Mouse (Mus musculus) lung, embryonic 16.5 days (tissue): ENCODE data around the gene Fam71f1. TPM values are rescaled to one million over a fixed set of nuclear protein-coding genes. Genes with fewer than 3 reads are reported as not detected.

Experiments used
- ATAC-seq: fragments of 200-750 bp; cut with Nextera tagmentation; 2 replicates; pipeline ENCODE4 v1.8.0; 2017; ENCODE audit warnings: low read depth, mild to moderate bottlenecking, moderate library complexity
- H3K27ac ChIP-seq: fragments of 300-500 bp; sonication (generic); 2 replicates; pipeline ENCODE4 v1.5.1; 2014; ENCODE audit warnings: mild to moderate bottlenecking, control low read depth, low read length
- H3K27me3 ChIP-seq: fragments of 300-500 bp; sonication (generic); 2 replicates; pipeline ENCODE4 v1.6.1; 2014; ENCODE audit warnings: low read depth, low read length, mixed read lengths; ENCODE audit not compliant: control insufficient read depth, insufficient read depth
- H3K36me3 ChIP-seq: fragments of 300-500 bp; sonication (generic); 2 replicates; pipeline ENCODE4 v1.6.1; 2014; ENCODE audit warnings: low read length; ENCODE audit not compliant: control insufficient read depth, insufficient read depth
- H3K4me1 ChIP-seq: fragments of 300-500 bp; sonication (generic); replicated peaks from 2 replicates; pipeline ENCODE4 v1.6.1; 2014; ENCODE audit warnings: low read length, mixed read lengths; ENCODE audit not compliant: control insufficient read depth, insufficient read depth
- H3K4me2 ChIP-seq: fragments of 300-500 bp; sonication (generic); 2 replicates; pipeline ENCODE4 v1.6.1; 2014; ENCODE audit warnings: low read depth, low read length, control low read depth
- H3K4me3 ChIP-seq: fragments of 300-500 bp; sonication (generic); 2 replicates; pipeline ENCODE4 v1.5.1; 2014; ENCODE audit warnings: mild to moderate bottlenecking, low read length, control low read depth
- H3K9ac ChIP-seq: fragments of 300-500 bp; sonication (generic); 2 replicates; pipeline ENCODE4 v1.6.1; 2014; ENCODE audit warnings: low read length, control low read depth
- H3K9me3 ChIP-seq: fragments of 300-500 bp; sonication (generic); 2 replicates; pipeline ENCODE4 v1.6.1; 2016; ENCODE audit warnings: low read length; ENCODE audit not compliant: control insufficient read depth
- WGBS: fragments of 180-500 bp; shearing (Covaris S2); extraction: QIAGEN DNeasy Blood & Tissue Kit; methylation state at CpG from one replicate; pipeline ENCODE4 v1.1.7; 2014; 5-methylcytosine and 5-hydroxymethylcytosine counted together
- polyA plus RNA-seq: library from polyadenylated mRNA; unstranded; fragments of >200 nt; fragmentation: Nextera tagmentation; extraction: Ambion mirVana; gene quantifications from 2 replicates; pipeline ENCODE4 v1.2.1, GENCODE M21; 2015

The Fam71f1 gene
- polyA plus RNA-seq, 1 experiment from 2014 or later: not detected

DNA sequence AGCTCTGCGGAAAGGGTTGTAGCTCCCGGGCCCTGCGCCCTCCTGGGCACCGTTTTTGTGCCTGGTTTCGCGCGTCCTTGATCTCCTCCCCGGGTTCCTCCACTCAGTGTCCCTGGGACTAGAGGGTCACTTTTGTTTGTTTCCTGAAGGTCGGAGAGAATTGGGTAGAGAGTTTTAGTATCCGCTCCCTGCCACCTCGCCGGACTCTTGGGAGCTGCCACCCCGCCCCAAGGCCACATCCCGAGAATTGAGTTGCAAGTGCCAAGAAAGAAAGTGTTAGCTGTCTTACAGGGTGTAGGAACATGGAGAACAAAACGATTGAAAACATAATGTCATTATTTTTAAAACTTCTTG is 29.4 kb downstream of the Fam71f1 start:
- peak overlapping the region; percentile 85 for H3K27ac ChIP-seq
- peak overlapping the region; percentile 99 for H3K4me3 ChIP-seq
- no peaks in the 10 kb centered on the region for H3K27me3 ChIP-seq
- peaks cover 14% of the 10 kb centered on the region for H3K4me1 ChIP-seq
- H3K4me2 ChIP-seq: peak overlapping the region; percentile 61
- peak overlapping the region; percentile 97 for H3K9ac ChIP-seq
- ATAC-seq: peak; percentile 6
- H3K9me3 ChIP-seq: no peaks in the 10 kb centered on the region
- no peaks in the 10 kb centered on the region for H3K36me3 ChIP-seq
- WGBS: under 1% methylated on average over 15 of the region's 15 CpGs

DNA sequence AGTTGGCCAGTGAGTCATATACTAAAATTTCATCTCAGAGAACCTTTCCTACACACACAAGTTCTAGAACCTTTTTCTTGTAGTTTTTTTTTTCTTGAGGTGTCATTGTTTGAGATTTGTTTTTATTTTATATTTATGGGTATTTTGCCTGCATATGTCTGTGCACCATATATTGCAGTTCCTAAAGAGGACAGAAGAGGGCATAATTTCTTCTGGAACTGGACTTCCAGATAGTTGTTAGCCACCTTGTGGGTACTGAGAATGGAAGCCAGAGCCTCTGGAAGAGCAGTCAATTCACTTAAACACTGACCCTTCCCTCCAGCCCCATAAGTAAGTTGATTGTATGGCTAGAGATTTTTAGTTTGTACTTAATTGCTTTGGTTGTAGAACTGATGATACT is 32.7 kb downstream of the Fam71f1 start:
- Histone ChIP-seq H3K4me2 (no peak overlapping the region), H3K27me3 (no peaks in the 10 kb centered on the region), H3K36me3 (peaks cover 3% of the 10 kb centered on the region; the same call in 1 of the 2 replicates), H3K9ac (no peak overlapping the region), H3K4me3 (no peak overlapping the region), H3K4me1 (peaks cover 14% of the 10 kb centered on the region), H3K27ac (no peak overlapping the region), H3K9me3 (no peaks in the 10 kb centered on the region)
- no peak for ATAC-seq

DNA sequence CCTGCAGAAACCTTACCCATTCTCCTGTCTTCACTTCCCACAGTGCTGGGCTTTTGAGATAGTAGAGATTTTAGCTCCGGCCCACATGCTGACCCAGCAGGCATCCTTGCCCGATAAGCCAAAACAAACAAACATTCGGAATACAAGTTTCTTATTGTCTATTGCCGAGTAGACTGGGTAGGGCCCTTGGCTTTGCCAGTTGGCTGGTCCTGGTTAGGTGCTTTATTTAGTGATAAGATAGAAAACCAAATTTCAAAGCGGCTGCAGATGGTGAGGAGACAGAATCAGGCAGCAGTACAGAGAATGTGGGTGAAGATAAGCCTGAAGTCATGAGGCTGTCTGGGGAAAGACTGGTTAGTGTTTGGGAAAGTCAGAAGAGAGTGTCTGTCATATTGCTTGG is 33.9 kb downstream of the Fam71f1 start:
- WGBS: 36% methylated on average over 5 of the region's 5 CpGs
- H3K36me3 ChIP-seq: peaks cover 11% of the 10 kb centered on the region
- H3K27me3 ChIP-seq: no peaks in the 10 kb centered on the region

DNA sequence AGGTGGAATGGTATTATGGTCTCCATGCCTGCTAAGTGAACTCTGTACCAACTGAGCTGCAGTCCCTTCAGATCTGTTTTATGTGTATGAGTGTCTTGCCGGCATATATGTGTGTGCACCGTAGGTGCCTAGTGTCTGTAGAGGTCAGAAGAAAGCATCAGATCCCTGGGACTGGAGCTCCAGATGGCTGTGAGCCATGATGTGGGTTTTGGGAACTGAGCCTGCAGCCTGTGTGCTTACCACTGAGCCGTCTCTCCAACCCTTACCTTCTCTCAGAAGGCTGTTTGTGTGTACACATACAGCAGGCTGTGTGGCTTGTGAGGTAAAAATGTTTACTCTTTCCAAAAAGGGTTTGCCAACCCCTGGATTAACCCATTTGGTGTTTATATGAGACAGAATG is 40.4 kb downstream of the Fam71f1 start:
- Histone ChIP-seq H3K4me2 (no peak overlapping the region), H3K4me3 (no peak overlapping the region), H3K27me3 (no peaks in the 10 kb centered on the region), H3K9me3 (no peaks in the 10 kb centered on the region), H3K9ac (no peak overlapping the region), H3K4me1 (no peaks in the 10 kb centered on the region), H3K36me3 (peaks cover 25% of the 10 kb centered on the region), H3K27ac (no peak overlapping the region)
- ATAC-seq: no peak
- WGBS: 91% methylated on average over 3 of the region's 3 CpGs

More for the DNA sequence above, 33.9 kb downstream of the Fam71f1 start:
- Histone ChIP-seq H3K4me1 (peaks cover 10% of the 10 kb centered on the region), H3K9me3 (no peaks in the 10 kb centered on the region), H3K9ac (no peak overlapping the region), H3K4me2 (no peak overlapping the region), H3K27ac (no peak overlapping the region), H3K4me3 (no peak overlapping the region)
- ATAC-seq: no peak

DNA sequence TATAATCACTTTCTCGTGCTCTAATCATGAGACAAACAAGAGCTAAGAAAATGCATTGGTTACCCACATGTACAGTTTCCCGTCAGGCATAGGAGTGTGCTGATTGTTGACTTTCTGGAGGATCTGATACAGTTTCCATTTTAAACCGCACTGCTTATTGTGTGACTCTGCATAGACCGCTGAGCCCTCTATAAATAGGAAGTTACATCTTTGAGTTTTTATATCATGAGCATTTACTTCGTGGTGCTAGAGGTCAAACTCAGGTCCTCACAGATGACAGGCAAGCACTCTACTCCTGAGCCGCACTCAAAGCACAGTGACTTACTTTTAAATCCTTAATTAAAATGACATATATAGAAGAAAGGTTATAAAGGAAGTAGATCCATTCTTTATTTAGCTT is 41.3 kb downstream of the Fam71f1 start:
- H3K4me1 ChIP-seq: no peaks in the 10 kb centered on the region
- no peaks in the 10 kb centered on the region for H3K9me3 ChIP-seq
- WGBS: 76% methylated on average over 6 of the region's 6 CpGs
- ATAC-seq: no peak
- no peak overlapping the region for H3K4me2 ChIP-seq
- no peak overlapping the region for H3K27ac ChIP-seq
- no peaks in the 10 kb centered on the region for H3K27me3 ChIP-seq
- peaks cover 26% of the 10 kb centered on the region for H3K36me3 ChIP-seq
- no peak overlapping the region for H3K9ac ChIP-seq
- H3K4me3 ChIP-seq: no peak overlapping the region

DNA sequence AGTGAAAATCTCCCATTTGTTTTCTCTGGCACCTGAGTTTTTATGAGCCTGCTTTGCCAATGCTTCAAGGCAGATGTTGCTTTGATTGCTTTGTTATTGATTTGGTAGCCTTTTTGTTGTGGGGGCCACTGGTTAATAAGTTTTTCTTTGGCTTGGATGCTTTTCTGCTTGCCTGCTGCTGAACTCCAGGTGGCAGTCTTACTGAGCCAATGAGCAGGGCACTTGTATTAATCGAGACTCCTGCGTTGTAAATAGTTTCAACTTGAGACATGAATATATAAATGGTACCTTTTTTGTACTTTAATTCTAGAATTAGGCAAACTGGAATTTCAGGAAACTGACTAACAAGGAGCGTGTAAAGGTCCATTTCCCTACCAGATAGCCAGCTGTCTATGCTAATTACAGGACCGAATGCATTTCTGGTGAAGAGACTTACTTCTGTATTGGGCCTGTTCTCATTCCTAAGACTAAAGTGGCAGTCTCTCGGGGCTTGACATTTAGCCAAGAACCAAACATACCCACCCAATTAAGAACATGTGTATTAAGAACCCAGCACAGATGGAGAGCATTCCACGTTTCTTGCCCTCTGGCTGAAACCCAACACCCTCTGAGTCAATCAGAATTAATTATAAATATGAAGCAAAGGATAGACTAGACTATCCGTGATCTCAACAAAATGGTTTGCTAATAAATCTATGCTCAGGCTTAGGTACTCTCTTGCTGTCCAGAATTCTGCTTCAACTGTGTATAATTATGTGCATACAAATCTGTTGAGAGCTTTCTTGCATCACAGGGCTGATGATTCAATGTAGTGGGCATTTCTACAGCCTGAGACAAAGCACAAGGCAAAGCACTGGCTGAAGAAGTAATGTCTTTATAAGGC is 43.5 kb downstream of the Fam71f1 start:
- Histone ChIP-seq H3K36me3 (peaks cover 31% of the 10 kb centered on the region), H3K27ac (no peak overlapping the region), H3K27me3 (no peaks in the 10 kb centered on the region), H3K9me3 (no peaks in the 10 kb centered on the region), H3K4me3 (no peak overlapping the region), H3K9ac (no peak overlapping the region), H3K4me1 (no peaks in the 10 kb centered on the region), H3K4me2 (no peak overlapping the region)
- 67% methylated on average over 7 of the region's 7 CpGs for WGBS
- no peak for ATAC-seq

DNA sequence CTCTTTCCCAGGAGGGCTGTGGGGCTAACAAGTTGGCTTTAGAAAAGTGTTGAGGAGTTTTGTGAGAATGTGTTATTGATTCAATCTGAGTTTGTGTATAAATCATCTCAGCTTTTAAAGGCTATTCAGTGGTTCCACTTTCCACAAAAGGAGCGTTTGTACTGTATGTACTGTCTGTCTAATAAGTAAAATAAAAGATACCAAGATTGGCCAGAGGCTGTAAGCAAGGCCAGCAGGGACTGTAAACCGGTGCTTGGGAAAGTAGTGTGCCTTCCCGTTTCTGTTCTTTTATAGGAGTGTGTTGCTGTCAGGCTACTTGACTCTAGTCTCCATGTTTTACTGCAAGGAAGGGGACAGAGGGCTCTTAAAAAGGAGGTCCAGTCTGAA is 44.2 kb downstream of the Fam71f1 start:
- no peak for ATAC-seq
- Histone ChIP-seq H3K36me3 (peaks cover 29% of the 10 kb centered on the region), H3K9me3 (no peaks in the 10 kb centered on the region), H3K4me3 (no peak overlapping the region), H3K4me2 (no peak overlapping the region), H3K9ac (no peak overlapping the region), H3K27me3 (no peaks in the 10 kb centered on the region), H3K4me1 (no peaks in the 10 kb centered on the region), H3K27ac (no peak overlapping the region)
- WGBS: 82% methylated on average over 3 of the region's 3 CpGs

DNA sequence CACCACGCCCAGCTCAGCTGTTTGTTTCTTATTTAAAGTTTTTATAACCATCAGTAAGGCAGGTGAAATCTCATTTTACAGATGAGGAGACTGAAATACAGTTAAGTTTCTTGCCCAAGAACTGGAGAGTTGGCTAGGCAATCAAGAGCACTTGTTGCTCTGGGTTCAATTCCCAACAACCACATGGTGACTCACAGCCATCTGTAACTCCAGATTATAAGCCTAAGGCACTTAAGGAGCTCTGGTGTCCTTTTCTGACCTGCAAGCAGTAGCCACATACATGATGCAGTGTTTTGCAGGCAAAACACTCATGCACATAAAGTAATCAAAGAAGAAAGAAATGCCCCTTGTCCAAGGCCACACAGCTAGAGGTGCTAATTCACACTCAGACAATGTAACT is 46.3 kb downstream of the Fam71f1 start:
- peaks cover 29% of the 10 kb centered on the region for H3K36me3 ChIP-seq
- H3K4me3 ChIP-seq: no peak overlapping the region
- no peak overlapping the region for H3K27ac ChIP-seq
- no peaks in the 10 kb centered on the region for H3K9me3 ChIP-seq
- WGBS: 87% methylated on average over 1 of the region's 1 CpGs
- no peaks in the 10 kb centered on the region for H3K27me3 ChIP-seq
- H3K4me2 ChIP-seq: no peak overlapping the region
- H3K9ac ChIP-seq: no peak overlapping the region
- no peak for ATAC-seq
- no peaks in the 10 kb centered on the region for H3K4me1 ChIP-seq

DNA sequence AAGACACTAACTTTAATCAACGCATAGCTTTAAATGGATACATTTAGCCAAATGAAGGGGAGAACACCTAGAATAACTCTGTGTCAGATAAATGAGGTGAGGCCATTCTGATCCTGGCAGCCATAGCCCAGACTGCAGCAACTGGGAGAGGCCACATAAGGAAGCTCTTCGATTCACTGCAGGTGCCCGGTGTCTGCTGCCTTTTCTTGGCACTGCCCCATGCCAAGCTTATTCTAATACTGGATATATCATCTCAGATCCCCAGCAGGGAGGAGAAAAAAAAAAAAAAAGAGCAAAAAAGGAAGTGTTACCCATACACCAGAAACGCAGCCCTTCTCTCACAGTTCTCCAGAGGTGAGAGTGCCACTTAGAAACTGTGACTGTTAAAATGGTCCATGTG is 58.4 kb downstream of the Fam71f1 start:
- H3K36me3 ChIP-seq: peaks cover 37% of the 10 kb centered on the region
- H3K9ac ChIP-seq: no peak overlapping the region
- H3K4me1 ChIP-seq: no peaks in the 10 kb centered on the region
- no peaks in the 10 kb centered on the region for H3K9me3 ChIP-seq
- no peaks in the 10 kb centered on the region for H3K27me3 ChIP-seq
- WGBS: 85% methylated on average over 4 of the region's 4 CpGs
- no peak overlapping the region for H3K4me3 ChIP-seq
- H3K4me2 ChIP-seq: no peak overlapping the region
- no peak overlapping the region for H3K27ac ChIP-seq
- no peak for ATAC-seq
